Mouse (Mus musculus): ENCODE results near the gene Ccdc188. TPM values are rescaled to one million over a fixed set of nuclear protein-coding genes. Genes with fewer than 3 reads are reported as not detected.

Gene Ccdc188
- polyA plus RNA-seq, 1 experiment: not detected

DNA sequence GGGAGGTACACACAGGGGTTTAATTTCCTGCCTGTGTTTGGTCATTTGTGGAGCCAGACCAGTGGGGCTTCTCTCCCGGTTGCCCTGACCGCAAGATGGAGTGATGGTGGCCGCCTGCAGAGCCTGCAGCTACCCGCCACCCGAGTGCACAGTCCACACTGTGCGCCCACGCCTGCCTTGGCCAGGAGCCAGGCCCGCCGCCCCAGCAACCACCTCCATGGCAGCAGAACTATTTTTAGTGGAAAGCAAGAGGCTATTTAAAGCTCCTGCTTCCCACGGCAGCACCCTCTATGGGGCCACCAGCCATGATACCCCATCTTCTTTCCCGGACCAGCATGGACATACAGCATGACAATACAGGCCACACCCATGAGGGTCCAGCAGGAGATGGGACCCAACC lies 11.9 kb downstream of the Ccdc188 start:
- Histone ChIP-seq H3K9ac (ENCODE audit: low read depth, poor library complexity, severe bottlenecking) (no peak overlapping the region), H3K27me3 (ENCODE audit: control insufficient read depth, insufficient read depth, low read length, poor library complexity, severe bottlenecking) (no peaks in the 10 kb centered on the region), H3K9me3 (replicated peaks; ENCODE audit: control insufficient read depth, insufficient read depth, low read length, poor library complexity, severe bottlenecking) (no peaks in the 10 kb centered on the region), H3K27ac (ENCODE audit: insufficient read depth, low read length) (no peak overlapping the region), H3K4me3 (ENCODE audit: low read depth, low read length) (no peak overlapping the region), H3K36me3 (ENCODE audit: control insufficient read depth, insufficient read depth, low read length, poor library complexity, severe bottlenecking) (no peaks in the 10 kb centered on the region), H3K4me1 (ENCODE audit: control insufficient read depth, insufficient read depth, low read length) (no peaks in the 10 kb centered on the region)
- TF ChIP-seq POLR2A (IDR thresholded peaks at IDR 0.05; ENCODE audit: insufficient read depth, low read length) (no peak), CTCF (IDR thresholded peaks at IDR 0.05; ENCODE audit: low read depth, low read length) (no peak), EP300 (IDR thresholded peaks at IDR 0.05; ENCODE audit: insufficient read depth, low read depth, low read length) (no peak)

DNA sequence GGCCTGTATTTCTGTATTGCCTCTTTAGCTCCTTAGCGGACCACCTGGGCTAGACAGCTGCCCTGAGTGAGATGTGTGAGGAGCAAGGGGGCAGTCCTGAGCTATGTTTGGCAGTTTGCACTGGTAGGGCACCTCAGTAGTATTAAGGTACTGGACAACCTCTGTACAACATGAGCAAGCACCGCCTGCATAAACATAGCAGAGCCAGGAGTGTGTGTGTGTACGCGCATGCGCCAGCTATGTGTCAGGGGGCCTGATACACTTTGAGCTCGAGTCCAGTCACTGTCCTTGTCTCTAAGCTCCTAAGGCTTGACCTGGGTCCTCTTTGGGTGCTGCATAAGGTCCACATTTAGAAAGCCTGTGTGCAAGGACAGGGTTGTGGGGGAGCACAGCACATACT lies 12.9 kb downstream of the Ccdc188 start:
- Histone ChIP-seq H3K36me3 (ENCODE audit: control insufficient read depth, insufficient read depth, low read length, poor library complexity, severe bottlenecking) (no peaks in the 10 kb centered on the region), H3K27me3 (ENCODE audit: control insufficient read depth, insufficient read depth, low read length, poor library complexity, severe bottlenecking) (no peaks in the 10 kb centered on the region), H3K4me1 (ENCODE audit: control insufficient read depth, insufficient read depth, low read length) (no peaks in the 10 kb centered on the region), H3K27ac (ENCODE audit: insufficient read depth, low read length) (no peak overlapping the region), H3K9me3 (replicated peaks; ENCODE audit: control insufficient read depth, insufficient read depth, low read length, poor library complexity, severe bottlenecking) (no peaks in the 10 kb centered on the region), H3K9ac (ENCODE audit: low read depth, poor library complexity, severe bottlenecking) (no peak overlapping the region), H3K4me3 (ENCODE audit: low read depth, low read length) (no peak overlapping the region)
- TF ChIP-seq EP300 (IDR thresholded peaks at IDR 0.05; ENCODE audit: insufficient read depth, low read depth, low read length) (no peak), POLR2A (IDR thresholded peaks at IDR 0.05; ENCODE audit: insufficient read depth, low read length) (no peak), CTCF (IDR thresholded peaks at IDR 0.05; ENCODE audit: low read depth, low read length) (no peak)

DNA sequence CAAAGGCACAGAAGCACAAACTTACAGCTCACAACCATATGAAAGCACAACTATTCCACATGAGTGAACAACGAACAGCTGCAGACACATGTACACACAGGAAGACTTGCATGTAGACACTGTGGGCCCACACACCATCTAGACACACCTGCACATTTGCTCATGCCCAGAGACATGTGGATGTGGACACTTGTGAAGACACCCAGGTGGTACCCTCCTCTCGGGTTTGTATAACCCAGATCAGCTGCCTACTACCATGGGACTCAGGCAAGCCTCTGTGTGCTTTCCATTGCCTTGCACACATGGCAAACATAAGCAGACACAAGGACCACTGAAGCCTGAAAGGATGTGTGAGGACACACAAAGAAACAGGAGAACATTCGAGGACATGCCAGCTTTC lies 13.4 kb downstream of the Ccdc188 start:
- Histone ChIP-seq H3K4me1 (ENCODE audit: control insufficient read depth, insufficient read depth, low read length) (no peaks in the 10 kb centered on the region), H3K27me3 (ENCODE audit: control insufficient read depth, insufficient read depth, low read length, poor library complexity, severe bottlenecking) (no peaks in the 10 kb centered on the region), H3K9ac (ENCODE audit: low read depth, poor library complexity, severe bottlenecking) (no peak overlapping the region), H3K4me3 (ENCODE audit: low read depth, low read length) (no peak overlapping the region), H3K36me3 (ENCODE audit: control insufficient read depth, insufficient read depth, low read length, poor library complexity, severe bottlenecking) (no peaks in the 10 kb centered on the region), H3K9me3 (replicated peaks; ENCODE audit: control insufficient read depth, insufficient read depth, low read length, poor library complexity, severe bottlenecking) (no peaks in the 10 kb centered on the region), H3K27ac (ENCODE audit: insufficient read depth, low read length) (no peak overlapping the region)
- TF ChIP-seq EP300 (IDR thresholded peaks at IDR 0.05; ENCODE audit: insufficient read depth, low read depth, low read length): no peak
- no peak for TF ChIP-seq POLR2A (IDR thresholded peaks at IDR 0.05; ENCODE audit: insufficient read depth, low read length)
- no peak for TF ChIP-seq CTCF (IDR thresholded peaks at IDR 0.05; ENCODE audit: low read depth, low read length)

DNA sequence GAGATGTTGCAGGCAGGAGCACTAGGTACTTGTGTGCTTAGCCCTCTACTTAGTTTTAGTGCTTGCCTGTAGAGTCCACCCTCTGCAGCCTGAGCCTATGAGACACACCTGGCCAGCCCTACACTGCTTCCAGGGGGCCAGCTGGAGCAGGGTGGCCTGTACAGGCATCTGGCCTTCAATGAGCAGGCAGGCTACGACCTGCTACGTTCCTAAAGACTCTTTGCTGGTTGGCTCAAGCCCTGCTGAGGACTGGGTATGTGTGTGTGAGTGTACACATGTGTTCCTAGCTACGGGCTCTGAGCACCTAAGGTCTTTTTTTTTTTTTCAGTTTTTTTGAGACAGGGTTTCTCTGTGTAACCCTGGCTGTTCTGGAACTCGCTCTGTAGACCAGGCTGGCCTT lies 13.8 kb downstream of the Ccdc188 start:
- Histone ChIP-seq H3K9ac (ENCODE audit: low read depth, poor library complexity, severe bottlenecking) (no peak overlapping the region), H3K4me1 (ENCODE audit: control insufficient read depth, insufficient read depth, low read length) (no peaks in the 10 kb centered on the region), H3K4me3 (ENCODE audit: low read depth, low read length) (no peak overlapping the region), H3K36me3 (ENCODE audit: control insufficient read depth, insufficient read depth, low read length, poor library complexity, severe bottlenecking) (no peaks in the 10 kb centered on the region), H3K9me3 (replicated peaks; ENCODE audit: control insufficient read depth, insufficient read depth, low read length, poor library complexity, severe bottlenecking) (no peaks in the 10 kb centered on the region), H3K27ac (ENCODE audit: insufficient read depth, low read length) (no peak overlapping the region), H3K27me3 (ENCODE audit: control insufficient read depth, insufficient read depth, low read length, poor library complexity, severe bottlenecking) (no peaks in the 10 kb centered on the region)
- TF ChIP-seq CTCF (IDR thresholded peaks at IDR 0.05; ENCODE audit: low read depth, low read length): no peak
- no peak for TF ChIP-seq POLR2A (IDR thresholded peaks at IDR 0.05; ENCODE audit: insufficient read depth, low read length)
- TF ChIP-seq EP300 (IDR thresholded peaks at IDR 0.05; ENCODE audit: insufficient read depth, low read depth, low read length): no peak

DNA sequence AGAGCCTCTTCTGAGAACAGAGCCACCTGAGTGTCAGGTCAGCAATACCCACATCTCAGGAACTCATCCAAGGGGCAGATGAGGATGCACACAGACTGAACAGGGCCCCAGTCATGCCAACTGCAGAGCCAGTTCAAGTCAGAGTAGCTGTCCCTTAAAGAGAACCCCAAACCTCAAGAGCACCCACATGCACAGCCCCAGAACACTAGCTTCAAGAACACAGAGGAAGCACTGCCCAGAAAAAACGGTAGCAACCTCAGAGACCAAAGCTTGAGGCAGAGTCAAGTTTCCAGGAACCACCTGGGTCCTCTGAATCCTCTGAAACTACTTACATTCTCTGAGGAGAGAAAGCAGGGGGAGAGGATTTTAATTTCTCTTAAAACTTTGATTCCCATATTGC lies 15.8 kb downstream of the Ccdc188 start:
- no peaks in the 10 kb centered on the region for H3K27me3 ChIP-seq (ENCODE audit: control insufficient read depth, insufficient read depth, low read length, poor library complexity, severe bottlenecking)
- no peak overlapping the region for H3K4me3 ChIP-seq (ENCODE audit: low read depth, low read length)
- H3K9ac ChIP-seq (ENCODE audit: low read depth, poor library complexity, severe bottlenecking): no peak overlapping the region
- H3K4me1 ChIP-seq (ENCODE audit: control insufficient read depth, insufficient read depth, low read length): no peaks in the 10 kb centered on the region
- no peaks in the 10 kb centered on the region for H3K9me3 ChIP-seq (replicated peaks; ENCODE audit: control insufficient read depth, insufficient read depth, low read length, poor library complexity, severe bottlenecking)
- peaks cover 5% of the 10 kb centered on the region; the same call in 1 of the 2 replicates for H3K36me3 ChIP-seq (ENCODE audit: control insufficient read depth, insufficient read depth, low read length, poor library complexity, severe bottlenecking)
- no peak for TF ChIP-seq EP300 (IDR thresholded peaks at IDR 0.05; ENCODE audit: insufficient read depth, low read depth, low read length)
- TF ChIP-seq CTCF (IDR thresholded peaks at IDR 0.05; ENCODE audit: low read depth, low read length): no peak
- TF ChIP-seq POLR2A (IDR thresholded peaks at IDR 0.05; ENCODE audit: insufficient read depth, low read length): no peak
- H3K27ac ChIP-seq (ENCODE audit: insufficient read depth, low read length): no peak overlapping the region

DNA sequence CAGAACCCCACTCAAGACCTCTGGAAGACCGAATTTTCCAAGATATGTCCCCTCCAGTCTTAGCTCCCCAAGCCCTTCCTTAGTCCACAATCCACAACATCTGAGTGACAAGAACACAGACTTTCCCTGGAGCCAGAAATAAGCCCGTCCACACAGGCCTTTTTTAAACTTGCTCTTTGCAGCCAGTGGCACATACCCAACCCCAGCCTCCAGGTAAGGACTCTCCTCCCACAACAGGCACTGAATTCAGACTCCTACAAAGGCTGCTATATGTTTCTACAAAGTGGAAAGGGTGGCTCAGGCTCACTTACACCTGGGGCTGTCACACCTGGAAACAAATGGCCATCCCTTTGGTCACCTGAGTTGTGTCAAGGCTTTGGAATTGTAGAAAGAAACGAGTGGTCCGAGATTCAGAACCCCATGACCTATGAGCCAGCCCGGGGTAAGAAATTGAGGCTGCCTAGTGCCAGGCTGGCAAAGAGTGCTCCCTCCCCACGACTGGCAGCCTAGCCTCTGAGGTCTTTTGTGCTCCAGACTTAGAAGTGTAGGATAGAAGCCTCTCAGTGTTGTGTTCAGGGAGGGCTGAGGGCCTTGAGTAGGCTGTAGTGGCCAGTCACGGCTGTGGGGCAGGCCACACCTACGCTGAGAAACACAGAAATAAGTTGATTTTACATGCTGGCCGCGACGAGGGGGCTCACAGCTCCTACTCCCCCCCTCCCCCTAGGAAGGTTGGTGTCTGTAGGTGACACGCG lies 16.4 kb downstream of the Ccdc188 start:
- Histone ChIP-seq H3K9ac (ENCODE audit: low read depth, poor library complexity, severe bottlenecking) (peak overlapping the region; percentile 75), H3K4me3 (ENCODE audit: low read depth, low read length) (peak overlapping the region; percentile 58), H3K27me3 (ENCODE audit: control insufficient read depth, insufficient read depth, low read length, poor library complexity, severe bottlenecking) (no peaks in the 10 kb centered on the region), H3K9me3 (replicated peaks; ENCODE audit: control insufficient read depth, insufficient read depth, low read length, poor library complexity, severe bottlenecking) (no peaks in the 10 kb centered on the region), H3K4me1 (ENCODE audit: control insufficient read depth, insufficient read depth, low read length) (no peaks in the 10 kb centered on the region), H3K27ac (ENCODE audit: insufficient read depth, low read length) (no peak overlapping the region), H3K36me3 (ENCODE audit: control insufficient read depth, insufficient read depth, low read length, poor library complexity, severe bottlenecking) (peaks cover 9% of the 10 kb centered on the region)
- TF ChIP-seq CTCF (IDR thresholded peaks at IDR 0.05; ENCODE audit: low read depth, low read length): no peak

Measured in ES-Bruce4 (cell line).